Mouse (Mus musculus): ENCODE measurements at regions not wholly inside any gene's neighbourhood (a gene's known extent, or its start where the extent isn't known, plus 50 kb on each side); places are given as distances from the start of the nearest gene placed in this dataset.

- H3K27ac ChIP-seq (ENCODE audit: insufficient read depth, low read depth, low read length) = no peak overlapping the region
- H3K4me1 ChIP-seq (ENCODE audit: control insufficient read depth, insufficient read depth, low read length) = no peaks in the 10 kb centered on the region
- no peak overlapping the region for H3K4me3 ChIP-seq (ENCODE audit: insufficient read depth, low read depth, low read length)
- 46% methylated on average over 3 of the region's 3 CpGs for WGBS
- TF ChIP-seq CTCF (IDR thresholded peaks at IDR 0.05; ENCODE audit: insufficient read depth, low read depth, low read length) = no peak
- TF ChIP-seq POLR2A (IDR thresholded peaks at IDR 0.05; ENCODE audit: insufficient read depth, low read depth, low read length) = no peak
These were observed 95.0 kb upstream of the Slc22a22 start for GRCm38 (mm10) chr15:57572460-57572859.

GRCm38 (mm10) chr15:57568006-57568630 lies 90.7 kb upstream of the Slc22a22 start:
- no peak for TF ChIP-seq CTCF (IDR thresholded peaks at IDR 0.05; ENCODE audit: insufficient read depth, low read depth, low read length)
- TF ChIP-seq POLR2A (IDR thresholded peaks at IDR 0.05; ENCODE audit: insufficient read depth, low read depth, low read length) = no peak
- WGBS = 76% methylated on average over 5 of the region's 5 CpGs
- Histone ChIP-seq H3K4me3 (ENCODE audit: insufficient read depth, low read depth, low read length) (no peak overlapping the region), H3K4me1 (ENCODE audit: control insufficient read depth, insufficient read depth, low read length) (no peaks in the 10 kb centered on the region), H3K27ac (ENCODE audit: insufficient read depth, low read depth, low read length) (no peak overlapping the region)

GRCm38 (mm10) chr15:57547154-57547553 lies 69.7 kb upstream of the Slc22a22 start:
- TF ChIP-seq POLR2A (IDR thresholded peaks at IDR 0.05; ENCODE audit: insufficient read depth, low read depth, low read length) = no peak
- TF ChIP-seq CTCF (IDR thresholded peaks at IDR 0.05; ENCODE audit: insufficient read depth, low read depth, low read length) = no peak
- 63% methylated on average over 2 of the region's 2 CpGs for WGBS
- H3K27ac ChIP-seq (ENCODE audit: insufficient read depth, low read depth, low read length) = no peak overlapping the region

DNA sequence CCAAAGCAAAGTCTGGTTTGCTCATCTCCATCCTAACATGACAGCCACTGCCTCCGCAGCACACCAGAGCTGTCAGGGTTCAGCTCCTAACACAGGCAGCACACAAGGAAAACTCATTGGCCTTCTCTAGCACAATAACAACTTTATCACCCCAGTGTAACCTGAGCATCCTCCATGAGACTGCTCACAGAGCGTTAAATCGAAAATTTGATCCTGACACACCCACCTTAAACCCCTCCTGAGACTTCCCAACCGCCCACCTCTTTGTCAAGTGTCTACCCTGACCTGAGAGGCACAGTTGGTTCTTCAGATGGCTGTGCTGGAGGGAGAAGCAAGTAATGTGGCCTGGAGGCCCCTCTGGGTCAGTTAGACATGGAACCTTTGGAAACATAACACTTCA lies 67.7 kb upstream of the Slc22a22 start:
- no peak overlapping the region for H3K27ac ChIP-seq (ENCODE audit: insufficient read depth, low read depth, low read length)
- H3K4me1 ChIP-seq (ENCODE audit: control insufficient read depth, insufficient read depth, low read length) = no peaks in the 10 kb centered on the region
- H3K4me3 ChIP-seq (ENCODE audit: insufficient read depth, low read depth, low read length) = no peak overlapping the region
- no peak for TF ChIP-seq CTCF (IDR thresholded peaks at IDR 0.05; ENCODE audit: insufficient read depth, low read depth, low read length)
- no peak for TF ChIP-seq POLR2A (IDR thresholded peaks at IDR 0.05; ENCODE audit: insufficient read depth, low read depth, low read length)
- 83% methylated on average over 4 of the region's 4 CpGs for WGBS

More at GRCm38 (mm10) chr15:57547154-57547553, 69.7 kb upstream of the Slc22a22 start:
- H3K4me3 ChIP-seq (ENCODE audit: insufficient read depth, low read depth, low read length) = no peak overlapping the region
- no peaks in the 10 kb centered on the region for H3K4me1 ChIP-seq (ENCODE audit: control insufficient read depth, insufficient read depth, low read length)

DNA sequence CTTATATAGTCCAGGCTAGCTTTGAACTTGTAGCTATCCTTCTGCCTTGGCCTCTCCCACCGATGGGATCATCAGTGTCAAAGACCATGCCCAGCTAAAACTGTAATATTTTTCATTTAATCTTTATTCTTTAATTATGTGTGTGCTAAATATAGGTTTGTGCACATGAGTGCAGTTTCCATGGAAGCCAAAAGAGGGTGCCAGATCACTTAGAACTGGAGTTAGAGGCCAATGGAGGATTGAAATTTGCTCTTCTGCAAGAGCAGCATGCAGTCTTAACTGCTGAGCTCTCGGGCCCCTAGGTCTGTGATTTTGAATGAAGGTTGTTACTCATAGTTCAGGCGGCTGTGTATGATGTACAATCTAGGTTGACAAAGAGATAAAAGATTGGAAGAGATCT lies 66.6 kb upstream of the Slc22a22 start:
- Histone ChIP-seq H3K27ac (ENCODE audit: insufficient read depth, low read depth, low read length) (no peak overlapping the region), H3K4me1 (ENCODE audit: control insufficient read depth, insufficient read depth, low read length) (no peaks in the 10 kb centered on the region), H3K4me3 (ENCODE audit: insufficient read depth, low read depth, low read length) (no peak overlapping the region)
- 69% methylated on average over 3 of the region's 3 CpGs for WGBS
- TF ChIP-seq POLR2A (IDR thresholded peaks at IDR 0.05; ENCODE audit: insufficient read depth, low read depth, low read length) = no peak
- no peak for TF ChIP-seq CTCF (IDR thresholded peaks at IDR 0.05; ENCODE audit: insufficient read depth, low read depth, low read length)

- no peak overlapping the region for H3K4me3 ChIP-seq (ENCODE audit: insufficient read depth, low read depth, low read length)
- WGBS = 46% methylated on average over 3 of the region's 3 CpGs
- no peak overlapping the region for H3K27ac ChIP-seq (ENCODE audit: insufficient read depth, low read depth, low read length)
- TF ChIP-seq POLR2A (IDR thresholded peaks at IDR 0.05; ENCODE audit: insufficient read depth, low read depth, low read length) (no peak), CTCF (IDR thresholded peaks at IDR 0.05; ENCODE audit: insufficient read depth, low read depth, low read length) (no peak)
- no peaks in the 10 kb centered on the region for H3K4me1 ChIP-seq (ENCODE audit: control insufficient read depth, insufficient read depth, low read length)
These were observed 65.2 kb upstream of the Slc22a22 start for GRCm38 (mm10) chr15:57542630-57543029.

DNA sequence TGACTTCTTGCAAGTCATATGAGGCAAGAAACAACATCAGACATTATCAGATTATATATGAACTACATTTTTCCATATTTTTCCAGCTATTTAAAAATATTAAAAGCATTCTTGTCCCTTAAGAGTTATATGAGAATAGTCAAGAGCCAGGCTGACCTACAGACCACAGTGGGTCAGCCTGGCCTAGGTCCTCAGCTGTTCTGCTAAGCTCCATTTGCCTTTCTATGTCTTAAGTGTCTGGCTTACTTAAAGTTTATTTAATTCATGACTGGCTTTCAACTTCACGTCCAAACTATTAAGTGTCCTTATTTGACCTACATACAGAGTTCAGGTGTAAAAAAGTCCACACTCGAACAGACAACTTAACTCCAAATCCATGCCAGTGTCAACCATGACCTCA lies 58.1 kb upstream of the Slc22a22 start:
- TF ChIP-seq POLR2A (IDR thresholded peaks at IDR 0.05; ENCODE audit: insufficient read depth, low read depth, low read length) = no peak
- no peak for TF ChIP-seq CTCF (IDR thresholded peaks at IDR 0.05; ENCODE audit: insufficient read depth, low read depth, low read length)
- 82% methylated on average over 2 of the region's 2 CpGs for WGBS
- no peaks in the 10 kb centered on the region for H3K4me1 ChIP-seq (ENCODE audit: control insufficient read depth, insufficient read depth, low read length)
- H3K27ac ChIP-seq (ENCODE audit: insufficient read depth, low read depth, low read length) = no peak overlapping the region
- H3K4me3 ChIP-seq (ENCODE audit: insufficient read depth, low read depth, low read length) = no peak overlapping the region

Data from olfactory bulb, adult 2 months (tissue).